Mouse (Mus musculus): ENCODE measurements at regions not wholly inside any gene's neighbourhood (a gene's known extent, or its start where the extent isn't known, plus 50 kb on each side); places are given as distances from the start of the nearest gene placed in this dataset.

GRCm38 (mm10) chr6:100155676-100156075, 131.6 kb downstream of the Rybp start:
- Histone ChIP-seq H3K9me3 (no peaks in the 10 kb centered on the region), H3K9ac (no peak overlapping the region), H3K27me3 (peaks cover 8% of the 10 kb centered on the region; the same call in 1 of the 2 replicates), H3K4me2 (no peak overlapping the region), H3K36me3 (no peaks in the 10 kb centered on the region), H3K4me3 (no peak overlapping the region), H3K27ac (replicated peaks) (peak overlapping the region; percentile 35; the same call in 1 of the 2 replicates), H3K4me1 (replicated peaks) (peaks cover 16% of the 10 kb centered on the region)
- no peak for ATAC-seq (ENCODE audit: low FRiP score, low read depth)
- WGBS, result 26% methylated on average over 20 of the region's 20 CpGs

- 96% methylated on average over 1 of the region's 1 CpGs for WGBS
- ATAC-seq (ENCODE audit: low FRiP score, low read depth), result no peak
These were observed 135.8 kb downstream of the Rybp start for GRCm38 (mm10) chr6:100151447-100151846.

GRCm38 (mm10) chr6:100150703-100151208, 136.5 kb downstream of the Rybp start:
- Histone ChIP-seq H3K4me1 (replicated peaks) (peaks cover 15% of the 10 kb centered on the region), H3K9me3 (no peaks in the 10 kb centered on the region), H3K36me3 (no peaks in the 10 kb centered on the region), H3K4me2 (no peak overlapping the region), H3K9ac (no peak overlapping the region), H3K27ac (replicated peaks) (no peak overlapping the region), H3K27me3 (peaks cover 10% of the 10 kb centered on the region; the same call in 1 of the 2 replicates), H3K4me3 (no peak overlapping the region)
- no peak for ATAC-seq (ENCODE audit: low FRiP score, low read depth)
- 80% methylated on average over 6 of the region's 6 CpGs for whole genome bisulfite sequencing

More at GRCm38 (mm10) chr6:100151447-100151846, 135.8 kb downstream of the Rybp start:
- no peak overlapping the region for H3K9ac ChIP-seq
- H3K36me3 ChIP-seq, result no peaks in the 10 kb centered on the region
- no peak overlapping the region for H3K4me3 ChIP-seq
- no peaks in the 10 kb centered on the region for H3K9me3 ChIP-seq
- H3K4me2 ChIP-seq, result no peak overlapping the region
- no peak overlapping the region for H3K27ac ChIP-seq (replicated peaks)
- peaks cover 10% of the 10 kb centered on the region; the same call in 1 of the 2 replicates for H3K27me3 ChIP-seq
- peaks cover 18% of the 10 kb centered on the region for H3K4me1 ChIP-seq (replicated peaks)

DNA sequence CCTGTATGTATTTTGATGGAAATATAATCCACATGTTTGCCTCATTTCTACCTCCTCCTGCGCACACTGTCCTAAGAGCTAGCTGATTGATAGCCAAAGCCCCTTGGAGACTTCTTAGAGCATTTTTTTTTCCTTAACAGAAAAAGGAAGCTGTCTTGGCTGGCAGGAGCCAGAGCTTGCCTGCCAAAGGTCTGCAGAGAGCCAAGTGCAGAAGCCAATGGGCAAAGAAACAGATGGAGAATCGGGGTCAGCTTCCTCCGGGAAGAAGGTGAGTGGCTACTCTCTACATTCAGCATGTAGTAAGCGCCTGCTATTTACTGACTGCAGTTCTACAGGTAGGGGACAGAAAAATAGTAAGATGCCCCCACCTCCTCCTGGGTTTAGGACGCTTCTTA, 137.8 kb downstream of the Rybp start:
- peaks cover 8% of the 10 kb centered on the region; the same call in 1 of the 2 replicates for H3K27me3 ChIP-seq
- whole genome bisulfite sequencing, result 68% methylated on average over 5 of the region's 5 CpGs

GRCm38 (mm10) chr6:100148751-100149457, 138.4 kb downstream of the Rybp start:
- Histone ChIP-seq H3K4me1 (replicated peaks) (peaks cover 25% of the 10 kb centered on the region), H3K9ac (no peak overlapping the region), H3K36me3 (no peaks in the 10 kb centered on the region), H3K27me3 (peaks cover 8% of the 10 kb centered on the region; the same call in 1 of the 2 replicates), H3K4me3 (no peak overlapping the region), H3K27ac (replicated peaks) (no peak overlapping the region), H3K4me2 (no peak overlapping the region), H3K9me3 (no peaks in the 10 kb centered on the region)
- 76% methylated on average over 4 of the region's 4 CpGs for WGBS
- no peak for ATAC-seq (ENCODE audit: low FRiP score, low read depth)

More for the DNA sequence above, 137.8 kb downstream of the Rybp start:
- no peak for ATAC-seq (ENCODE audit: low FRiP score, low read depth)
- no peak overlapping the region for H3K4me3 ChIP-seq
- H3K9me3 ChIP-seq, result no peaks in the 10 kb centered on the region
- no peak overlapping the region for H3K9ac ChIP-seq
- H3K4me2 ChIP-seq, result no peak overlapping the region
- H3K4me1 ChIP-seq (replicated peaks), result peaks cover 19% of the 10 kb centered on the region
- no peak overlapping the region for H3K27ac ChIP-seq (replicated peaks)
- H3K36me3 ChIP-seq, result no peaks in the 10 kb centered on the region

DNA sequence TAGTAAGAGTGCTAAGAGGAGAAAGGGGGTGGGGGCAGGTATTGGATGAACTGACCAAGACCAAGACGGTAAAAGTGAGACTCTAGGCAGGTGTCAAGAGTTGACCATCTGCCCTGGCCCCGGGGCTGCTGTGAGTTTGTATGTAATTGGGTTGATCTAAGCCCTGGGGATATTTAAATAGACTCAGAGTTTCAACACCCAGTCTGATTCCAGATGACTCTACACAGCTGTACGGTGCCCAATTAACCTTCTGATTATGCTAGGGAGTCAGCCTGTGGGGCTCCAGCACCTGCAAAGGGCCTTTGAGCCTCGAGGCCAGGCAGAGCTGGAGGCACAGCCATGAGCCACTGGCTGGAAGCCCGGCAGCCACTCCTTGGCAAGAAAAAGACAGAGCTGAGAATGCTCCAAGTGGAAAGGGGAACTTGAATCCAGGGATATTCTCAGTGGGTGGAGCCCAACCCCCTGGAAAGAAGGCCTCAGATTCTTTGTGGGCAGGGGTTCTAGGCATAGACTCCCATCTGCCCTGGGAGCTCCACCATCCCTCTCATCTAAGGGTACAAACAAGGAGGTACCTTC, 140.8 kb downstream of the Rybp start:
- peaks cover 32% of the 10 kb centered on the region for H3K4me1 ChIP-seq (replicated peaks)
- no peak overlapping the region for H3K4me3 ChIP-seq
- no peak overlapping the region for H3K9ac ChIP-seq
- no peak overlapping the region for H3K4me2 ChIP-seq
- H3K27me3 ChIP-seq, result peaks cover 9% of the 10 kb centered on the region; the same call in 1 of the 2 replicates
- 39% methylated on average over 5 of the region's 5 CpGs for WGBS
- no peaks in the 10 kb centered on the region for H3K9me3 ChIP-seq
- ATAC-seq (ENCODE audit: low FRiP score, low read depth), result no peak
- no peaks in the 10 kb centered on the region for H3K36me3 ChIP-seq
- no peak overlapping the region for H3K27ac ChIP-seq (replicated peaks)

DNA sequence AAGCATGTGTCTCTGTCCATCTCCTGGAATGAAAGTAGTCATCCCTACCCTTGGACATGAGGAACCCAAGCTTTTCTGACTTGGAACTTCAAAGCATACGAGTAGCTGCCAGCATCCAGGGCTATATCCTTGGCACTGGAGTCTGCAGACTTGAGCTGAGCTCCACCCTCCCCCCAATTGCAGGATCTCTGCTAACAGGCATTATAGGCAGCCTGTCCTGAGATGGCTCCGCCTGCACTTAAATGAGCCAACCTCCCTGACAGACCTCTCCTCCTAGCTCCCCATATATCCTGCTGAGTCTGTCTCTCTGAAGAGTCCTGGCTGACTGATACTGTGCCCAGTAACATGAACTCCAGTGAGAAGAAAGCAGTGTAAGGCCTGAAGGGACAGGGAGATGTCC, 141.4 kb downstream of the Rybp start:
- H3K4me1 ChIP-seq (replicated peaks), result peaks cover 32% of the 10 kb centered on the region
- H3K4me3 ChIP-seq, result no peak overlapping the region
- H3K9ac ChIP-seq, result no peak overlapping the region
- peaks cover 9% of the 10 kb centered on the region; the same call in 1 of the 2 replicates for H3K27me3 ChIP-seq
- no peaks in the 10 kb centered on the region for H3K36me3 ChIP-seq
- H3K4me2 ChIP-seq, result no peak overlapping the region
- ATAC-seq (ENCODE audit: low FRiP score, low read depth), result no peak
- H3K27ac ChIP-seq (replicated peaks), result no peak overlapping the region
- no peaks in the 10 kb centered on the region for H3K9me3 ChIP-seq
- 81% methylated on average over 2 of the region's 2 CpGs for WGBS

GRCm38 (mm10) chr6:100144544-100145287, 142.6 kb downstream of the Rybp start:
- WGBS, result 42% methylated on average over 4 of the region's 4 CpGs
- Histone ChIP-seq H3K4me1 (replicated peaks) (peaks cover 43% of the 10 kb centered on the region), H3K4me3 (no peak overlapping the region), H3K9ac (no peak overlapping the region), H3K27ac (replicated peaks) (no peak overlapping the region), H3K4me2 (no peak overlapping the region), H3K9me3 (no peaks in the 10 kb centered on the region), H3K27me3 (peaks cover 10% of the 10 kb centered on the region), H3K36me3 (no peaks in the 10 kb centered on the region)
- ATAC-seq (ENCODE audit: low FRiP score, low read depth), result no peak

- ATAC-seq (ENCODE audit: low FRiP score, low read depth), result peak; percentile 70
- Histone ChIP-seq H3K4me1 (replicated peaks) (peaks cover 38% of the 10 kb centered on the region), H3K4me2 (peak overlapping the region; percentile 32), H3K9me3 (no peaks in the 10 kb centered on the region), H3K9ac (0 out of 2 replicates have a peak overlapping the region, but pooled peaks have one; percentile 6), H3K36me3 (no peaks in the 10 kb centered on the region), H3K27ac (replicated peaks) (peak overlapping the region; percentile 61), H3K4me3 (no peak overlapping the region), H3K27me3 (peaks cover 10% of the 10 kb centered on the region)
- WGBS, result 3% methylated on average over 16 of the region's 16 CpGs
These were observed 143.5 kb downstream of the Rybp start for GRCm38 (mm10) chr6:100143586-100144301.

DNA sequence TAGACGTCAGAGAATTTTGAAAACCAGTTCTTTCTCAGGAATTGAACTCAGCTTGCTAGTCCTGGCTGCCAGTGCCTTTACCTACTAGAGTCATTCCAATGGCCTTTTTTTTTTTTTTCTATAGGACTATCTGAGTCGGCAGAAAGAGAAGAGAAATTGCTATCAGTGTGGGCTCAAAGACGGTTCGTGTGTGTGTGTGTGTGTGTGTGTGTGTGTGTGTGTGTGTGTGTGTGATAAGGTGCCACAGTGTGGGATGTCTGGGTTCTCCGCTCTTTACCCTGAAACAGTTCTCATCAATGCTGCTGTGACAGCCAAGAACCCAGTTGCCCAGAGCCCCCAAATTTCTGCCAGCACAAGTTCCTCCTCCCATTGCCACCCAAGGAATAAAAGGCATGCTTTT, 146.1 kb downstream of the Rybp start:
- no peak for ATAC-seq (ENCODE audit: low FRiP score, low read depth)
- H3K27me3 ChIP-seq, result peaks cover 10% of the 10 kb centered on the region
- 78% methylated on average over 5 of the region's 5 CpGs for WGBS
- peaks cover 38% of the 10 kb centered on the region for H3K4me1 ChIP-seq (replicated peaks)
- H3K36me3 ChIP-seq, result no peaks in the 10 kb centered on the region
- no peak overlapping the region for H3K9ac ChIP-seq
- no peaks in the 10 kb centered on the region for H3K9me3 ChIP-seq
- no peak overlapping the region for H3K27ac ChIP-seq (replicated peaks)
- H3K4me2 ChIP-seq, result no peak overlapping the region
- no peak overlapping the region for H3K4me3 ChIP-seq

DNA sequence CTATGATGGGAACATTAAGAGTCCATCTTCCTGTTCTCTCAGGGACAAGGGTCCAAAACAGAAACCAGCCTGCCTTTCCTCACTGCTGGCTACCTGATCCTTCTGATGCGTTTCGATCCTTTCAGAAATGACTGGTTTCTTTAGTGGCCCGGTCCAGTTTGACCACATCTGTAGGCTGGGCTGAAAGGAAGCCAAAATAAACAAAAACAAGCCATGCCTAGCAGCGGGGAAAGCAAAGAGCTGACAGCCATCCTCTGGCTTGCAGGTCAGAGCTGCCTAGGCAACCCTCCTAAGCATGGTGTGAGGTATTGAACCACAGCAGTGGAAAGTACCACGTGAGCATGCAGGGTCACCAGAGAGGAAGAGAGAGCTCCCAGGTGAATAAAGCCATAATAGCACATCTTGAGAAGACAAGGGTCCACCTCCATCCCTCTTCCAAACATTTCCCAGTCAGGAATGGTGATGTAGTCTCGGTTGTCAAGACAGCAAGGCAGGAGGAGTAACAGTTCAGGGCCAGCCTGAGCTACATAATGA, 146.6 kb downstream of the Rybp start:
- Histone ChIP-seq H3K9ac (no peak overlapping the region), H3K4me2 (no peak overlapping the region), H3K4me1 (replicated peaks) (peaks cover 33% of the 10 kb centered on the region), H3K36me3 (no peaks in the 10 kb centered on the region), H3K27me3 (peaks cover 10% of the 10 kb centered on the region), H3K27ac (replicated peaks) (no peak overlapping the region), H3K4me3 (no peak overlapping the region), H3K9me3 (no peaks in the 10 kb centered on the region)
- ATAC-seq (ENCODE audit: low FRiP score, low read depth), result no peak
- WGBS, result 52% methylated on average over 6 of the region's 6 CpGs
